Mouse (Mus musculus): Measurements from ENCODE around the gene Flrt2. TPM values are rescaled to one million over a fixed set of nuclear protein-coding genes. Genes with fewer than 3 reads are reported as not detected.
"Not testable (repeated sequence)": the region's sequence is repeated elsewhere in the genome, so short reads cannot be mapped to it uniquely, and the experiment has no call there.

The Flrt2 gene
- 10 to 100 TPM; 39.9 to 41.2 TPM for total RNA-seq (2021)
- long read RNA-seq, experiment 1, partial matches to known transcripts: 0 of 5 reads
- long read RNA-seq, experiment 1, other reads (novel, unspliced or antisense): 2 of 5 reads
- long read RNA-seq, experiment 2, partial matches to known transcripts: 0 of 3 reads
- long read RNA-seq, experiment 2, other reads (novel, unspliced or antisense): 2 of 3 reads

DNA sequence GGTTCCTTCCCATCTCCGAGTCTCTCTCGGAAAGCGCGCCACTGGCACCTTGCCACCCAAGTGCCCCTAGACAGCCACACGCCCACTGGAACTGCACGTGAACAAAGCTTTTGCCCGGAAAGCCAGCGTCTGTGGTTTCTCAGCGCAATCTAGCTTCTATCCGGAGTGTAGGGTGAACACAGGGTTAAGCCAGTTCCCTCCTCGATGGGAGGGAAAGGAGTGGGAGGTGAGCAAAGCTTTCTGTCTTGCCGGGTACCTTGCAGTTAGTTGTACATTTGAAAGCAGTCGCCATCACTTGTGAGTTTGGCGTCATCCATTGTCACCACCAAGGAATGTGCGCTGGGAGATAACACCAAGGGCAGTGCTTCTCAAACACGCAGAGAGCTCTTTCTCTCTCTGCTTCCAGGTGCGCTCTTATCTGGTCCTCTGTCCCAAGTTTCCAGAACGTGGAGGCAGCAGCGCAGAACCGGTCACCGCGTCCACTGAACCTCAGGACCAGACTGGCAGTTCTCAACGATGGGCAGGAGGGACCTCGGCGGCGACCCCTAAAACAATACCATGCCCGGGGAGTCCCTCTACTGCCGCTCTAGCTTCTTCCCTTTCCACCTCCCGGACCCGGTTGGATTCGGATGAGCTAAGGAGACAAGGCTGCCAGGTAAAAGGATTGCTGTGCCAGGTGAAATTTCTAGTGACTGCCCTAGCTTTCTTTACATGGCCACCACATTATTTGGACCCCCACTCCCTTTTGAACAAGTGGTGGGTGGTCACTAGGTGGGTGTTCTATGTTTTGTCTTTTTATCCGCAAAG is at the start of gene Flrt2:
Flrt2 (plus strand) TSS at position 266 of the 807 bp plus-strand sequence.
- peak; percentile 33 to 42 for DNase-seq (ENCODE audit: low spot score in 2 of 2)

DNA sequence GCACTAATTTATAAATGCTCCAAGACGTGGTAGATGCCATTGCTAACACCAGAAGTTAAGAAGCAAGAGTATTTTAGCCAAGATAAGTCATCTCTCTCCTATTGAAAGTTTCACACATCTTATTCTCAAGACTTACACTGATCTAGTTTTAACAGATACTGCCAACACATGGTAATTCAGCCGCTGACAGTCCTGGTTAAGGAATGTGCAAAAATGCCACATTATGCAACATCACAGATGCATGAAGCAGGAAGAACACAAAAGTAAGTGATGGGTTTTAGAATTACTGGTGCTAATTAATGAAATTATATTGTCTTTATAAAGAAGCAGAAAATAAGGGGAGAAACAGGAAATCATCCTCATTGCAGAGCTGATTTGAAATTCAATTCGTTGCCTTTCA is 49.8 kb upstream of the Flrt2 start:
- DNase-seq (ENCODE audit: low spot score in 2 of 2): peak in 1 of 2 experiments; percentile 7

DNA sequence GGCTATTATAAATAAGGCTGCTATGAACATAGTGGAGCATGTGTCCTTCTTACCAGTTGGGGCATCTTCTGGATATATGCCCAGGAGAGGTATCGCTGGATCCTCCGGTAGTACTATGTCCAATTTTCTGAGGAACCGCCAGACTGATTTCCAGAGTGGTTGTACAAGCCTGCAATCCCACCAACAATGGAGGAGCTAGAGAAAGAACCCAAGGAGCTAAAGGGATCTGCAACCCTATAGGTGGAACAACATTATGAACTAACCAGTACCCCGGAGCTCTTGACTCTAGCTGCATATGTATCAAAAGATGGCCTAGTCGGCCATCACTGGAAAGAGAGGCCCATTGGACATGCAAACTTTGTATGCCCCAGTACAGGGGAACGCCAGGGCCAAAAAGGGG is 44.8 kb upstream of the Flrt2 start:
- not testable (repeated sequence) for DNase-seq (ENCODE audit: low spot score in 2 of 2)

DNA sequence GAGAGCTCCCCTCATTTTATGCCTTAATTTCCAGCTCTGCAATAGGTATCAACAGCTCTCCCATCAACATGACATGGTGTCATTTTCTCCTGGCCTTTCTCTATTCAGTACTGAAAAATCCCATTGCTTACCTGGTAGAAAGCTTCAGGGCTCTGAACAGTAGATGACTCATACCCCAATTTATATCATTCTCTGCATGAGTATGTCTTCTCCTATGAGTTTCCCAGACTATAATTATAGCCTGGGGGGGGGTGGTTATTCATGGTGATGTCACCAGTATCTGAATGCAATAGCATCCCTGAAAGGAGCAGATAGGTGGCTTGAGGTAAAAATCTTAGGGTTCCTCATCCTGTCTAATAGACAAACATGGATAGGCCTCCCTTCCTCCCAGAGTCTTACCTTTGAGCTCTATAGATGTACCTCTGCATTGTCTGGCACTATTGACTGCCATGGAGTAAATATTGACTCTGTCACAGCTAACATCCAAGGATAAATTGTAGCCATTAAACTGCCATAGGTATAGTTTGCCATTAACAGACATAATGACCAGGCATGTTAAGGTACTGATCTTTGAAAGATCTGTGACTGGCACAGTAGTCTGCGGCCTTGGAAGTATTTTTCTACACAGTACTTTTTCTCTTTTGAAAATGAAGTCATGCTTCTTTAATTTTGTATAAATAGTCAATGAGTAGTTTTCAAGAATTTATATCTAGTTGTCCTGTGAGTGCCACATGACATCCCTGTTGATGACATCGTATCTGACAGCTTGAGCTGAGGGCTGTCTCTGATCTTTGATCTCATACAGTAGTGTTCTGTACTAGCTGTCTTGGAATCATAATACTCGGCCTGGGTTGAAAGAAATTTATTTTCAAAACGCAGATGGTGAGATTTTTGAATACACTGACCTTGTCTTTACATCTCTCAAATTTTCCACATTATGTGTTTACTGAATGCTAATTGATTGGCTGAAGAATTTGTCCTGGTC is 39.6 kb upstream of the Flrt2 start:
- DNase-seq (ENCODE audit: low spot score in 2 of 2): no peak

DNA sequence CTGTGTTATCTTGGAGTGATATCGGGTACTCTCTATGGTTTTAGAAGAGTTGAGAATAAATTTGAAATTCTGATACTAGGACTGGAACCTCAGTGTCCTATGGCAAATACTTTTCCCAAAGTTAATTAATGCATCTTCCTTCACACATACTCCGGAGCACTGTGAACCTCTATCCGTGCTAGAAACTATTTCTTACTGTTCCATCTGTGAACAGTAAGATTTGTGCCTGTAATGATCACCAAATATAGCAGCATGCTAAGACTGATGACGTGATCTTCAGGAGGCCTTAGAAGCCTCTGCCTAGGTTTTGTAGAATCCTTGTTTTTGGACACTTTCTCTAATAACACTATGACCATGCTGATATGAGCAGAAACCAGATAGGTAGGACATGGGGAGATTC is 35.4 kb upstream of the Flrt2 start:
- DNase-seq (ENCODE audit: low spot score in 2 of 2): no peak

DNA sequence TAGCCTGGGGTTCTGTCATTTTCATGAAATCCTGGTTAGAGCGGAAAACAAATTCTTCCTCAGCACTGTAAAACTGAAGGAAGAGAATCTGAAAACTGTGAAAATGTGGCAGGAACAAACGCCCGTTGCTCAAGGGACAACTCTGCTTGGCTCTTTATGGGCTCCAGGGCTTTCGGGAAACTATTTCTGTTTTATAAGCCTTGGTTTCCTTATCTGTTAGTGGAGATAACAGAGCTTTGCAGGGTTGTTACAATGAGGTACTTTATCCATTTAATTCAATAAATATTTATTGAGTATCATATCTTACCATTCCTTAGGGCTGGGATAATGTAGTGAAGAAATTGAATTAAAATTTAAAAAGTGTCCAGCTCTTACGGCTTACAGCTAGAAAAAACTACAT is 24.7 kb upstream of the Flrt2 start:
- no peak for DNase-seq (ENCODE audit: low spot score in 2 of 2)

DNA sequence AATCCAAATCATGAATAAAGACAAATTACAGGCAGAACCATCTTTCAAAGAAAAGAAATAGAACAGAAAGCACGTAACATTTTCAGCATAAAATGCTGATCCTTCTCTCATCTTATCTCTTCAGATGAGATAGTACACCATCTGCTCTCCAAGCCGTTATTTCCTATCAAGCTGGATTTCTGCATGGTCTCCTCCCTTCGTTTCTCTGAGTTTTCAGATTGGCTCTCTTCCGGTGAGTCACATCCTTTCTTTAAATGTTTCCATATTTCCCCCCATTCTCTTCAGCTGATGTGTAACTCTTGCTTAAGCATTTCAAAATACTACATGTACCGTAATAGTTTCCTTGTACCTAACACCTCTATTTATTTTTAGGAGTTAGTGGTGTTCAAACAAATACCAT is 16.3 kb upstream of the Flrt2 start:
- peak in 1 of 2 experiments; percentile 29 for DNase-seq (ENCODE audit: low spot score in 2 of 2)

DNA sequence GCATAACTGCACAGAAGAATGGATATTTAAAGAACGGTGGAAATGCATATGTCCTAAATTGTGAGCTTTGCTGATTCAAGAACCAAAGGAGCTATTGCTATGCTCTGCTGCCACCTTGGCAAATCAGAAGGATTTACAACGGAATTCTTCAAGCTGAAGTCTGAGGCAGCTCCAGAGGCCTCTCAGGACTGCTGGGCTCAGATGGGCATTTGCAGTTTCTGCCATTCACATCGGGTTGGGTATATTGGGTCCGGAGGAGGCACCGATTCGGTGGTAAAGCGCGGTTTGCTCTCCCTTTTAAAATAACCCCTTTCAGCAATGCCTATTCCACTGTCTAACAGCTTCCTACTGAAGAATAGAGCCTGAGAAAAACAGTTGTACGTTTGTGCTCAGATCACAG is 1.2 kb upstream of the Flrt2 start:
- DNase-seq (ENCODE audit: low spot score in 2 of 2): peak; percentile 43 to 68

DNA sequence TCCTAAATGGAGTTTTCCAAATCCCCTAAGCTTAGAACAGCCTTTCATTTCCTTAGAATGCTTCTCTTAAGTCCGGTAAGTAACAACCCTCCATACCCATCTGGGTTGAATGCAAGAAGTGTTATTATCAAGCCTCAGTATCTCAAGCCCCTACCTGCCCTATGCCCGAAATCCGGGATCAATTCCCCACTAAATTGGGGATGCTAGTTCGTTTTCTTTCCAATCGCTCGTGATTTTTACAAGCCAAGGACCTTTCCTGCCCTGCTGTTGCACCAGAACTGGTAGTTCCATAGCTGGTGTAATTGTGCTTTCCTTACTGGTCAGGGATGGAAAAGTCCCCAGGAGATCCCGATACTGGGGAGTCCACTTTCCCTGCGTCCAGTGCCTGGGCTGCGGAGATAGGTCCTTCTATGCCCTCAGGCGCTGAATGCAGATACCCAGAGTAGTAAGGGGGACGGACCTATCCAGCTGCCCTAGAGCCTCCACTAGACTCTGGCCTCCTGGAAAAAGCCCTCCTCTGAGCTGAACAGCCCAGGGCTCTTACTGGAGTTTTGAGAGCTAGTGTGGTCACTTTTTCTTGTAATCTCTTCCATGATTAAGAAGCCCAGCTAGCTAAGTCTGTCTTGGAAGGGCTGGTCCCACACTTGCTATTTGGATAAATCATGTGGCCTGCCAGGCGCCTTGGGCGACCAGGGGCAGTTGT is 1.1 kb downstream of the Flrt2 start:
- peak in 1 of 2 experiments; percentile 7 for DNase-seq (ENCODE audit: low spot score in 2 of 2)

DNA sequence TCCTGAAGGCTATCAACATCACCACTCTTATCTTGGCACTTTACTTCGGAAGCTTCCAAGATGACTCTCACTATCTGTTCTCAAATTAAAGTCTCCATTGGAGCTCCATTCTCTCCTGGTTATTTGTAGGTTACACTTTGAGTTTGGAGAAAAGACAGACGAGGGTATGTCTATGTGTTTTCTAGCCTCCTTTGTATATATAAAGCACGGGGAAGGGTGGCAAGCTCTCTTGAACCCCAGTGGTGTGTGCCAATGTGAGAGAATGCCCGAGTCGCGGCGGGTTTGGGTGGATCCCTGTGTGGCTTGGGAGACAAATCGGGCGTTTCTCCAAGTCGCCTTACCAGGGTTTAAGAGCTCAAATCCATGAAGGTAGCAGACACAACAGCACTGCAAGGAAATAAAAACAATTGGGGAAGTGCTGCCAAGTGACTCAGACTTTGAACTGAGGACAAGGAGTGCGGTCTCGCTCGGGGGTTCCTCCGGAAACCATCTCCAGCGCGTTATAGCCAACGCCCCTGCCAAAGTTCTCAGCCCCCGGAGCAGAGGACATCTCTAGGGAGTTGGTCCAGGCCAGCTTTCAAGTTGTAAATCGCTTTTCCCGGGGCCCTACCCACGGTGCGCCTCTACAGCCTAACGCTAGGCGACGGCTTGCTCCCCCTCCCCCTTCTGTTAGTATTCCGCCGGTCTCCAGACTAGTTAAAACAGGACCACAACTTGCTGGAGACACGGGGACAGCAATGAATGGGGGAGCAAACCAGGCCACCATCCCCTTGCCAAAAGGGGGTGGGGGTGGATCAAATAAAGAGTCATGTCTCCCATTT is 1.8 kb downstream of the Flrt2 start:
- peak; percentile 40 to 51 for DNase-seq (ENCODE audit: low spot score in 2 of 2)

DNA sequence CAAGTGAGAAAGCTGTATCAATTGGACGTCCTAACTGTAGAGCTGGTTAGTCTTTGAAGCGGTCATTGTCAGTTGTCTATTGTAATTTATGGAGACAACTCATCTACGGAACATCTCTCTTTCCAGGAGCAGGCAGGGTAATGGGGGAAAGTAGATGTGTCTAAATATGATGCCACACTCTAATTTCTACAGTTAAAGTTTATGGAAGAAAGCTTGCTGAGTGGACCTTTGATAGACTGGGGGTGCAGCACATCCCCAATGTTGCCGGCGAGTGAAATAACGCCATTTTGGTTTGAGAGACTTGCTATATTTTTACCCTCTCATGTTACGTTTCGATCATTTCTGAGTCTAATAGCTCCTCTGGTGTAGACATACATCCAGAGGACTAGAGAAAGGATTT is 2.5 kb downstream of the Flrt2 start:
- peak in 1 of 2 experiments; percentile 12 for DNase-seq (ENCODE audit: low spot score in 2 of 2)

DNA sequence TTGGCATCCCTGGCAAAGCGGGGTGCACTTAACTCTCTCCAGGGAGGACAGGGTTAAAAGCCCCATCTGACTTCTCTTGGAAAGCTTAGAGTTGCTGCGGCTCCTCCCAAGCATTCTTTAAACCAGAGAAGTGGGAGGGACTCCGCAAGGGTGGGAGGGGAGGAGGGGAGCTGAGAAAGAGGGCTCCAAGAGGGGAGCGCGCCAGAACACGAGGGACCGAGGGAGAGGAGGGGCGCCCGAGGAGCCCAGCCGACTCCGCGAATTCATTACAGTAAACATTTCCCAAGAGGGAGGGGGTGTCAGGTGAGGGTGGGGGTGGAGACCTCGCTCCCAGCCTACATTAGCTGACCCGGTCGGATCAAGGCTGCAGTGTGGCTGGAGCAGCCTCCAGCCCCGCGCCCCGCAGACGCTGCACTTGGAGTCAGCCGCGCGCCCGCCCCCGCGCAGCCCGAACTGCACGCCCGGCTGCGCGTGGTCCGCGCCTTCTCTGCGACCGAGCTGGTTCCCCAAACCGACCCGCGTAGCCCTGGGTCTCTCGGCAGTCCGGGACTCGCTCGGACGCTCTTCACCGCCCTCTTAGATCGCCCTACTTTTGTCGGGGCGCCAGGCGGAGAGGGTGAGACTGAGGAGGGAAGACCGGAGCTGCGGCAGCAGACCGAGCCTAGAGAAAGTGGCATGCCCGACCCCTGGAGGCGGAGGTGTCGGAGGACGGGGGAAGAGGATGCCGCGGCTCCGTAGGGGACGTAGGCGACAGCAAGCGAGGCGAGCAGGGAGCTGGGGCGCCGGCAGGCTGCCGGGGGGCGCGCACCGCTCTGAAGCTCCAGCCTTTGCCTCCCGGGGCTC is 3.2 kb downstream of the Flrt2 start:
- DNase-seq (ENCODE audit: low spot score in 2 of 2): peak; percentile 74 to 83

DNA sequence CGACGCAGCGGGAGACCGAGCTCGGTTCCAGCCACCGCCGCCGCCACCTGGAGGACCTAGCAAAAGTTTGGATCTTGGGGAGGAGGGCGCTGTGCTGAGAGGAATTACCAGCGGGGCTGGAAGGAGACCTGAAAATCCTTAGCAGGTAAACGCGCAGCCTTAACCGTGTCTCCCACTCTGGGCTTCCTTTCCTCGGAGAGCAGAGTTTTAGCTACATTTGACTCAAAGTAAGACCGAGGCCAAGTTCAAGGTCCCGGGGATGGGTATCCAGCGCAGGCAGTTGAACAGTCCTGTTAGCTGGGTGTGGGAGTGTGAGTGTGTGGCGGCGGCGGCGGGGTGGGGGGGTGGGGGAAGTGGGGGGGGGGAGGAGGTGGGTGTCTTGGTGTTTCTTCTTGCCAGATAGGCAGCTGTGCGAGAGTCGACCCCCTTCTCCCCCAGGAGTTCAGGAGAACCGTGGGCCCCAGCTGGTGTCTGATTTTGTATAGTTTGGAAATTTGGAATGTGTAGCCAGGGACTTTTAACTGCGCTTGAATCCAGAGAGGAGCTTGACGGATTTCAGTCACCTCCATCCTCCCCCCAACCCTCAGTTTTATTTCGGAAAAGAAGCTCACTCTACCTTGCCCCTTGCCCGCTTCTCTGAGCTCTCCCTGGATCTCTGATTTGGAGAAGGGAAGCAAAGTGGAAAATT is 4.0 kb downstream of the Flrt2 start:
- DNase-seq (ENCODE audit: low spot score in 2 of 2): no peak

DNA sequence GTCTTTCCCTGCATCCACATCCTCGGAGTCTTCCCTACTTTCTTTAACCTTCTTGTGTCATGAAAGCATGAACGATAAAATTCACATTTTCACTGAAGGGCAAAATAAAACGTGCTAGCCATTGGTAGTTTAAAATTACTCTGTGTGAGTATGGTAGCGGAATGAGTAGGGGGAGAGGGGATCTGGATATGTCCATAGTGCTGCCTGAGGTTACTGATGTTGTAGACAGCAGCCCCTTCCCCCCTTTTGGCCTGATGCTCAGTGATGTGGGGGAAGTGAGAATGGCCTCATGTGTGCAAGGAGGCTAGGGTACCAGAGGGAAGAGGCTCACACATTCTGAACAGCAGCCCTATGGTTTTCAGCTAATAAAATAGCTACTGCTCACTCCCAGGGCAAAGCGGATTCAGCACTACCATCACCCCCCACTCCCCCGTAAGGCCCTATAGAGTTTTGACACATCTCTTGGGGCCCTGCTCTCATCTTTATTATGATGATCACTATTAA is 4.5 kb downstream of the Flrt2 start:
- peak in 1 of 2 experiments; percentile 3 for DNase-seq (ENCODE audit: low spot score in 2 of 2)

DNA sequence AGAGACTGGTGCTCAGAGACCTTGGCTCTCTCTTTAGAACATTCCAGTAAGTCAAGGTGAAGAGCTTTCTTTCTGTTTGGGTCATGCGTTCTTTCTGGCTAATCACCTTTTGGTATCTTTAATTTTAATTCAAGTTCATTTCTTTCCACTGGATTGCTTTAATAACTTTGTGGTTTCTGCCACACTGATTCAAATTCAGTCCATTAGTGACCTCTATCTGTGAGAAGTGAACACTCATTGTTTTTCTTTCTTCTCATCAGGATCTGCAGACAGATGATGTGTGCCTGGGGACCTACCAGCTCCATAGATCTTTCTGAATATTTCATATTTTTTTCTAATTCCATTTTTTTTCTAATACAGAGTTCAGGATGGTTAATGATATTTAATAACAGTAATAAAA is 6.5 kb downstream of the Flrt2 start:
- no peak for DNase-seq (ENCODE audit: low spot score in 2 of 2)

DNA sequence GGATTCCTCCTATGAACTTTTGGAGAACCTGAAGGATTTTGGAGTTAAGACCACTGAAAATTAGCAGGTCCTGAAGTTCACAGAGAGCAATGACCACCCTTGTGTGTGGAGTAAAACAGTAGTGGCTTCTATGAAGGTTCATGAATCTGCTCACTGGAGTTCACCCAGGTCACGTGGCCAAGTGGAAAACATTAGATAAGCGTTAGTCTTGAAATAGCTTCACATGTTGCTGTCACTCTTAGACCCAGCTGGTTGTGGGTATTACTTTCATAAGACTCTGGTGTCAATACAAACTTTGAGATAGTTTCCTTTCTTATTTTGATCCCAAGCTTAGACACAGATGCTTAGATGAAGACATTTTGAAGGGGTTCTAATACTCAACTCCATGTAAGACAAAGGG is 8.7 kb downstream of the Flrt2 start:
- no peak for DNase-seq (ENCODE audit: low spot score in 2 of 2)

DNA sequence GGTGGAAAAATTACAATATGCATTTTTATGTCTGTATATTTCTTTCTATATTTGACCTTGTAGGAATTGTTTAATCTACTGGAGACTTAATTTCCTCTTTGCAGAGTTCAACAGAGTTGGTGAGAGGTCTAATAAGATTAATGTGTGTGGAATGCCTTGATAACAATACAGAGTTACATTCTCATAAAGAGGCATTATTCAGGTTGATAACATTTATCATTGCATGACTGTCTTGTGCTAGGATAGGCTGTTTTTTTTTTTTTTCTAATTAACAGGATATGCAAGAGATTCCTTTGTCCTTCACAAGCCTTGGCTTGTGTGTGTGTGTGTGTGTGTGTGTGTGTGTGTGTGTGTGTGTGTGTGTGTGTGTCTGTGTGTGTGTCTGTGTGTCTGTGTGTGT is 9.6 kb downstream of the Flrt2 start:
- DNase-seq (ENCODE audit: low spot score in 2 of 2): no peak

DNA sequence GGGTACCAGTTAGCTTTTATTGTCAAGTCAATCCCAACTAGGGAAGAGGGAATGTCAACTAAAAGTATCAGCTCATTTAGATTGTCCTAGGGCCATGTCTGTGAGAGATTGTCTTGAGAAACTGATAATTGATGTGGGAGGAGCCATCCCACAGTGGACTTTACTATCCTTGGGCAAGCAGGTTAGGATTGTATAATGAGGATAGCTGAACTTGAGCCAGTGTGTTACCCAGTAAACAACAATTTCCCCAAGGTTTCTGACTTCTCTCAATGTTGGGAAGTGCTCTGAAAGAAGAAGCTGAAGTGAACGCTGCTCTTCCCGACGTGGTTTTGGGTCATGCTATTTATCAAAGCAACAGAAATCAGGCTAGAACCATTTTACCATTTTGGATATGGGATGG is 13.0 kb downstream of the Flrt2 start:
- DNase-seq (ENCODE audit: low spot score in 2 of 2): no peak
